Mouse (Mus musculus): ENCODE measurements around the gene Dpyd. TPM values are rescaled to one million over a fixed set of nuclear protein-coding genes. Genes with fewer than 3 reads are reported as not detected.

Gene Dpyd
- polyA plus RNA-seq, 1 experiment from 2014 or later, result 3.5 TPM

DNA sequence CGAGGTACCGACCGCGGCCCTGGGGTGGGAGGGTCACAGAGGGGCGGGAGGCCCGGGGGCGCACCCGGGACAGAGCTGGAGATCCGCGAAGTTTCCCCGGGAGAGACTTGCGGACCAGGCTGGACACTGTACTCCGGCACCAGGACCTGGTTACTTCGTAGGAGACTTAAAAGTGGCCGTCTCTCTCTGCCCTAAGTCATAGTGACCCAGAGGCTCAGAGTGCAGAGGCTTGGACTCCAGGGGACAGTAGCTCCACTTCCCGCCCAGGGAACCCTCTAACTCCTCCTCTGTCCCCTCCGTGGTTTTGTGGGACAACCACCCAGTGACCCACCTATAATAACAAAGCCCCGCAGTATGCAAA lies 362 bp downstream of the Dpyd start:
- Histone ChIP-seq H3K9ac (ENCODE audit: low read length) (peak overlapping the region; percentile 66), H3K27ac (replicated peaks) (peak overlapping the region; percentile 25; the same call in 1 of the 2 replicates), H3K36me3 (ENCODE audit: control insufficient read depth, insufficient read depth, low read length) (no peaks in the 10 kb centered on the region), H3K4me3 (ENCODE audit: low read depth, low read length) (peak overlapping the region; percentile 72), H3K4me1 (replicated peaks; ENCODE audit: control insufficient read depth, insufficient read depth) (no peaks in the 10 kb centered on the region), H3K27me3 (ENCODE audit: control insufficient read depth, insufficient read depth, low read length) (no peaks in the 10 kb centered on the region), H3K4me2 (replicated peaks; ENCODE audit: low read depth) (peak overlapping the region; percentile 86), H3K9me3 (ENCODE audit: control insufficient read depth, low read length) (no peaks in the 10 kb centered on the region)
- DNase-seq (ENCODE audit: low spot score) (no peak), ATAC-seq (ENCODE audit: low FRiP score, low TSS enrichment) (peak; percentile 73; the same call in 1 of the 2 replicates)
- no peak for TF ChIP-seq CTCF (IDR thresholded peaks at IDR 0.05; ENCODE audit: low read depth)
- TF ChIP-seq EP300 (optimal IDR thresholded peaks at IDR 0.05), result no peak
- WGBS, result 0% methylated on average over 16 of the region's 18 CpGs

DNA sequence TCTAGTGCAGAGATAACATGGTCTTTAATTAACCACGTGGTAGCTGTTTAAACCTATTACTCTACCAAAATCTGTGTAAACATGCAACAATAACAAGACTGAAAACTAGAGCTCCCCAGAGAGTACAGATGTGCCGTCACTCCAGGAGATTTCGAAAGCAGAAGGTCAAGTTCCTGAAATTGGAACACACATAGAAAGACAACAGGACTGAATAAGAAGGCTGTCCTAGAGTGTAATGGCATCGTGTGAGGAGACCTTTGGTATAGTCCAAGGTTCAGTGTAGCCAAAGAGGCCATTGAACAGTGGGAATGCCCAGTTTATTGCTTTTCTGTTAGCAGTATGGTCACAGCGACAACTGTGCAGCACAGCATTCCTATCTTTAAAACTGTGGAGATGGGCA lies 4.8 kb downstream of the Dpyd start:
- Histone ChIP-seq H3K4me3 (ENCODE audit: low read depth, low read length) (no peak overlapping the region), H3K4me2 (replicated peaks; ENCODE audit: low read depth) (no peak overlapping the region), H3K27me3 (ENCODE audit: control insufficient read depth, insufficient read depth, low read length) (no peaks in the 10 kb centered on the region), H3K27ac (replicated peaks) (no peak overlapping the region), H3K36me3 (ENCODE audit: control insufficient read depth, insufficient read depth, low read length) (no peaks in the 10 kb centered on the region), H3K4me1 (replicated peaks; ENCODE audit: control insufficient read depth, insufficient read depth) (no peaks in the 10 kb centered on the region), H3K9ac (ENCODE audit: low read length) (no peak overlapping the region), H3K9me3 (ENCODE audit: control insufficient read depth, low read length) (no peaks in the 10 kb centered on the region)
- DNase-seq (ENCODE audit: low spot score) (no peak), ATAC-seq (ENCODE audit: low FRiP score, low TSS enrichment) (no peak)
- WGBS, result 70% methylated on average over 5 of the region's 5 CpGs
- TF ChIP-seq CTCF (IDR thresholded peaks at IDR 0.05; ENCODE audit: low read depth) (no peak), EP300 (optimal IDR thresholded peaks at IDR 0.05) (no peak)

DNA sequence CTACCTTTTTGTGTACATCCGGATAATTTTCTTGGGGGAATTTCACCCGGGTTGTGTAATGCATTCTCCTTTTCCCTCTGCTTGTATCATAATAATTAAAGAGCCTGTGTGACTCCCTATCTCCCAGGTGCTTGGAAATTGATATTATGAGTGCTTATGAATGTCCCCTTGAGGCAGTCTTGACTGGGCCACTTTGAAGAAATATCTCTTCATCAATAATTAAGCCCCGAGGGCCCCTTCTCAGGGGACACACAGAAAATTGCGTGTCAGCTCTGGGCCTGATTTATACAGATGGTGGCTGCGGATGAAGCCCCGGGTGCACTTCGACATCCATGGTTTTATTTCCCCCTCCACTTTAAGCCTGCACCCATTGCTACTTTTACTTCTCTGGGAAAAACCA lies 8.3 kb downstream of the Dpyd start:
- no peaks in the 10 kb centered on the region for H3K36me3 ChIP-seq (ENCODE audit: control insufficient read depth, insufficient read depth, low read length)
- 84% methylated on average over 7 of the region's 7 CpGs for WGBS

DNA sequence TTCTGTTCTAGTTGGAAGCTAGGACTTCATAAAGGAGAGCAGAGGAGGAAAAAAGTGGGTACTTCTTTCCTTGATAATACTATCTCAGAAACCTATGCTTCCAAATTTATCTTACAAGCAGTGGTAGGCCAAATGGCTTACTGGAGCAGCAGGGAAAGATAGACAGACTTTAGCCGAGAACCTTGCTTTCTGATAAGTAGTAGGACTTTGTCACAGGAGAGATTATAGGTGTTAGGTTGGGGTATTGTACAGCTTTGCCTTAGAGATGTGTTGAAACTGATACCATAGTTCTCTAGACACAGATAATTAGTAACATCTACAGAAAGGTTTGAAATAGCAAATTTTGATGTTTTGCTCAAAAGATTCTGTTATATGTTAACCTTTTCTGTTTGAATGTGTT lies 28.6 kb downstream of the Dpyd start:
- DNase-seq (ENCODE audit: low spot score) (no peak), ATAC-seq (ENCODE audit: low FRiP score, low TSS enrichment) (no peak)
- Histone ChIP-seq H3K4me1 (replicated peaks; ENCODE audit: control insufficient read depth, insufficient read depth) (no peaks in the 10 kb centered on the region), H3K4me2 (replicated peaks; ENCODE audit: low read depth) (no peak overlapping the region), H3K4me3 (ENCODE audit: low read depth, low read length) (no peak overlapping the region), H3K9me3 (ENCODE audit: control insufficient read depth, low read length) (no peaks in the 10 kb centered on the region), H3K27ac (replicated peaks) (no peak overlapping the region), H3K36me3 (ENCODE audit: control insufficient read depth, insufficient read depth, low read length) (no peaks in the 10 kb centered on the region), H3K9ac (ENCODE audit: low read length) (no peak overlapping the region), H3K27me3 (ENCODE audit: control insufficient read depth, insufficient read depth, low read length) (no peaks in the 10 kb centered on the region)
- TF ChIP-seq EP300 (optimal IDR thresholded peaks at IDR 0.05), result no peak
- TF ChIP-seq CTCF (IDR thresholded peaks at IDR 0.05; ENCODE audit: low read depth), result no peak
- 52% methylated on average over 1 of the region's 1 CpGs for WGBS

More for the DNA sequence above, 8.3 kb downstream of the Dpyd start:
- Histone ChIP-seq H3K27me3 (ENCODE audit: control insufficient read depth, insufficient read depth, low read length) (no peaks in the 10 kb centered on the region), H3K27ac (replicated peaks) (no peak overlapping the region), H3K4me2 (replicated peaks; ENCODE audit: low read depth) (no peak overlapping the region), H3K9me3 (ENCODE audit: control insufficient read depth, low read length) (no peaks in the 10 kb centered on the region), H3K9ac (ENCODE audit: low read length) (no peak overlapping the region), H3K4me1 (replicated peaks; ENCODE audit: control insufficient read depth, insufficient read depth) (no peaks in the 10 kb centered on the region), H3K4me3 (ENCODE audit: low read depth, low read length) (no peak overlapping the region)
- no peak for DNase-seq (ENCODE audit: low spot score)
- ATAC-seq (ENCODE audit: low FRiP score, low TSS enrichment), result no peak
- TF ChIP-seq EP300 (optimal IDR thresholded peaks at IDR 0.05) (no peak), CTCF (IDR thresholded peaks at IDR 0.05; ENCODE audit: low read depth) (no peak)

DNA sequence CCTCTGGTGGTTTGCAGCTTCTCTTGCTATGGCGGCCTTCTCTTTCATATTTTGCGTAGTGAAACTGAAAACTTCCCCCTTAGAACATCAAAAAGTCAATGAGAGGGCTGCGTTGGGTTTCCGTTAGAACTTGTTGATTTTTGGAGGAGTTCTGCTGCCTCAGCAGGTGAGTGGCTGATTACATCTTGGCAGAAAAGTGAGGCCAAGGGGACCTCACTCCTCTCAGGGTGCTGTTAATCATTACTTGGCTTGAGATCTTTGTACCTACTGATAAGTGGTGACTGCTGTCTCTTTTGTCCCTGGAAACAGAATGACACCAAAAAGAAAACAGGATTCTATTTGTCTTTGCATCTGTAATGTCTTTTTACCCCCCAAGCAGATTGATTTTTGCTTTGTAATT lies 32.9 kb downstream of the Dpyd start:
- H3K4me2 ChIP-seq (replicated peaks; ENCODE audit: low read depth), result no peak overlapping the region
- H3K4me1 ChIP-seq (replicated peaks; ENCODE audit: control insufficient read depth, insufficient read depth), result no peaks in the 10 kb centered on the region
- no peak overlapping the region for H3K27ac ChIP-seq (replicated peaks)
- ATAC-seq (ENCODE audit: low FRiP score, low TSS enrichment) (no peak), DNase-seq (ENCODE audit: low spot score) (no peak)
- TF ChIP-seq CTCF (IDR thresholded peaks at IDR 0.05; ENCODE audit: low read depth) (no peak), EP300 (optimal IDR thresholded peaks at IDR 0.05) (no peak)
- H3K4me3 ChIP-seq (ENCODE audit: low read depth, low read length), result no peak overlapping the region
- 61% methylated on average over 4 of the region's 4 CpGs for WGBS
- no peaks in the 10 kb centered on the region for H3K9me3 ChIP-seq (ENCODE audit: control insufficient read depth, low read length)
- H3K36me3 ChIP-seq (ENCODE audit: control insufficient read depth, insufficient read depth, low read length), result no peaks in the 10 kb centered on the region
- H3K27me3 ChIP-seq (ENCODE audit: control insufficient read depth, insufficient read depth, low read length), result no peaks in the 10 kb centered on the region
- no peak overlapping the region for H3K9ac ChIP-seq (ENCODE audit: low read length)

DNA sequence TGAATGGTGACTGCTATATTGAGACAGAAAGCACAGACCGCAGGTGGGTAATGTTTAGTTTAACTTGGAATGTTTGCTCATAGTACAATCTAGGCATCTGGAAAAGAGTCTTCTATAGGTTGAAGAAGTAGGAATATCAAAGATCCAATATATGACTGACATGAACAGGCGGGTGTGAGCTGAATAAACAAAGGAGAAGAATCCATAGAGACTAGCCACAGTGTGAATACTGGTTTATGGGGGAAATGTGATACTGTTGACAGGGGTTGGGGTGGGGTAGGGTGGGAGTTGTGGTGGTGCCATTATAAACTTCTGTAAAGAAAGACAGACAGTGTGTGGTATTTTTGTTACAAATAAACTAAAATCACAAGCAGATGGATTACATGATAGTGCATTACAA lies 33.8 kb downstream of the Dpyd start:
- H3K27me3 ChIP-seq (ENCODE audit: control insufficient read depth, insufficient read depth, low read length), result no peaks in the 10 kb centered on the region
- H3K4me1 ChIP-seq (replicated peaks; ENCODE audit: control insufficient read depth, insufficient read depth), result no peaks in the 10 kb centered on the region
- no peak overlapping the region for H3K4me3 ChIP-seq (ENCODE audit: low read depth, low read length)
- DNase-seq (ENCODE audit: low spot score), result no peak
- ATAC-seq (ENCODE audit: low FRiP score, low TSS enrichment), result no peak
- H3K27ac ChIP-seq (replicated peaks), result no peak overlapping the region
- TF ChIP-seq CTCF (IDR thresholded peaks at IDR 0.05; ENCODE audit: low read depth), result no peak
- TF ChIP-seq EP300 (optimal IDR thresholded peaks at IDR 0.05), result no peak
- 37% methylated on average over 2 of the region's 2 CpGs for WGBS
- no peaks in the 10 kb centered on the region for H3K36me3 ChIP-seq (ENCODE audit: control insufficient read depth, insufficient read depth, low read length)
- no peak overlapping the region for H3K4me2 ChIP-seq (replicated peaks; ENCODE audit: low read depth)
- no peaks in the 10 kb centered on the region for H3K9me3 ChIP-seq (ENCODE audit: control insufficient read depth, low read length)
- no peak overlapping the region for H3K9ac ChIP-seq (ENCODE audit: low read length)

All from stomach, postnatal 0 days (tissue).